Mouse (Mus musculus) gastrocnemius, postnatal 10 days (tissue): ENCODE data around the gene Gnb1l. TPM values are rescaled to one million over a fixed set of nuclear protein-coding genes. Genes with fewer than 3 reads are reported as not detected.
A peak's percentile ranks its signal among the peaks of the same experiment; 100 is the strongest.

Experiments used
- DNase-seq: peaks from one replicate; pipeline ENCODE4 v3.0.0; 2021; ENCODE audit warnings: mixed read lengths
- long read RNA-seq, 2 experiments: library from polyadenylated mRNA; stranded (forward); transcript quantifications; one replicate each; pipeline ENCODE4 v2.0.0; 2021
- total RNA-seq, 2 experiments: library from RNA; stranded (reverse); gene quantifications; 2 replicates each; pipeline ENCODE4 v1.2.3; 2021

Gene Gnb1l
- 1 to 10 TPM; 4.3 to 4.6 TPM for total RNA-seq
- long read RNA-seq, experiment 1, partial matches to known transcripts, result 1 of 8 reads
- long read RNA-seq, experiment 1, other reads (novel, unspliced or antisense), result 2 of 8 reads
- long read RNA-seq, experiment 2, partial matches to known transcripts, result 0 of 8 reads
- long read RNA-seq, experiment 2, other reads (novel, unspliced or antisense), result 3 of 8 reads

DNA sequence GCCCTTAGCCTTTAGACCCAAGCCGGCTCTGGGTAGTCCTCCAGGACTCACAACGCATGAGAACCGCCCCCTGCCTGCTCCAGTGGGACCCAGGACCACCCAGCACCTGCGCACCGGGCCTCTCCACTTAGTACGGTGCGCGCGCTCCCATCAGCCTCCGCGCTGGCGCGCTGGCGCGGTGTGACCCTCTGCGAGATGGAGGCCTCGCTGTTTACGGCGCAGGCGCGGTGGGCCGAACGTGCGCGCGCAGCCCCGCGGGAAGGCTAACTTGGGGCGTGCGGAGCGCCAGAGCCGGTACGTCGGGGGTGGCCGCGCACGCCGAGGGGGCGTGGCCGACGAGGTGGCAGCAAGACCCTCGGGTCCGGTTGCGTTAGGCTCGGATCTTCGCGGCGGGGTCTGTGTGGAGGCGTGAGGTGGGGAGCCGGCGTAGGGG, at the start of gene Gnb1l, which contains the start of gene Rtl10:
Gnb1l (plus strand) TSS at position 156 of the 433 bp plus-strand sequence.
Rtl10 (plus strand) TSS at position 344 of the 433 bp plus-strand sequence.
- DNase-seq, result peak; percentile 98

- no peak for DNase-seq
Measured at GRCm38 (mm10) chr16:18449005-18449404, 49.5 kb upstream of the Gnb1l start.

DNA sequence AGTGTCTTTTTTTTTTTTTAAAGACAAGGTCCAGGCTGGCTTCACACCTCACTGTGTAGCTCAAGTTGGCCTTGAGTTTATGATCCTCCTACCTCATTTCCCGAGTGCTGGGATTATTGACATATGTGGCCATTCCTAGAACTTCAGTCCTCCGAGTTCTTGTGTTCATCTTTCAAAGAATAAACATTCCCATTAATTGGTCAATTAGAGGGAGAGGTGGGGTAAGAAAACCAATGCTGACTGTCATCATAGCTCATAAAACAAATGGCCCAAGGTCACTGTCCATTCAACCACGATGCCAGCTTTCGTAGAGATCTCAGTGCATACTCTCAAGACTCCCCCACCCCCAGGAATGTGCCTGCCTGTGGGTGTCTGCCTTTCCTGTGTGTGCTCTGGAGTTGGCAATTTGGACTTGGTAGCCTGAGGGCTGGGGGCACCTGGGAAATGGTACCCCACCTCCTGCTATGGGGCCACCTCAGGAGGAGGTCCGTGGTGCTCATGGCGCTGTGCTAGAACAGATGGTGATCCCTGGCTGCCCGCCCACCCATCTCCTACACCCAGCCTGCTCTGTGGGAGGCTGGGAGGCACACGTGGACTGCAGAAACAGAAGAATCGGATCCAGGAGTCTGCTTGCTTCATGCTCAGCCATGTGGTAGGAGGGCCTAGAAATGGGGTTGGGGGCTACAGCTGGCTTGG, 46.9 kb upstream of the Gnb1l start:
- DNase-seq, result no peak

DNA sequence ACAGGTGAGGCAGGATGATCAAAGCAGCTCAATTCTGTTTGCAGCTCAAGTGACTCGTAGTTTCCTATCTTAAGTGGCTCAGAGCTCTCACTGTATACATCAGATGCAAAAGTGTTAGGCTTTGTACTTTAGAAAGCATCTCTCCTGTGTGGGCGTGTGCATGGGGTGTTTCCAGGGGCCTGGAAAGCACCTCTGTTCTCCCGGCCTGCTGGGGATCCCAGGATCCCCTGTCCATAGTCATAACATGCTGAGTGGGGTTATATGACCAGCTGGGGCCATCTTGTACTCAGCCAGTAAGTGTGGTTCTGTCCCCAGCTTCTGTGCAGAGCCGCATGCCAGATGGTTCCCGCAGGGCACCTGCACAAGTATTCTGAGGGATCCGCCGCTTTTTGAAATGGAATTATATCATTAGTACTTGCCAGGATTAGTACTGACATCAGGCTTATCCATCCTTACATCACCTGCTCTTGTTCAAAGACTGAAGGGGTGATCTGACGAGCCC, 46.1 kb upstream of the Gnb1l start:
- no peak for DNase-seq

GRCm38 (mm10) chr16:18453846-18454245, 44.7 kb upstream of the Gnb1l start:
- DNase-seq, result no peak

- no peak for DNase-seq
Measured at GRCm38 (mm10) chr16:18455407-18455806, 43.1 kb upstream of the Gnb1l start.

DNA sequence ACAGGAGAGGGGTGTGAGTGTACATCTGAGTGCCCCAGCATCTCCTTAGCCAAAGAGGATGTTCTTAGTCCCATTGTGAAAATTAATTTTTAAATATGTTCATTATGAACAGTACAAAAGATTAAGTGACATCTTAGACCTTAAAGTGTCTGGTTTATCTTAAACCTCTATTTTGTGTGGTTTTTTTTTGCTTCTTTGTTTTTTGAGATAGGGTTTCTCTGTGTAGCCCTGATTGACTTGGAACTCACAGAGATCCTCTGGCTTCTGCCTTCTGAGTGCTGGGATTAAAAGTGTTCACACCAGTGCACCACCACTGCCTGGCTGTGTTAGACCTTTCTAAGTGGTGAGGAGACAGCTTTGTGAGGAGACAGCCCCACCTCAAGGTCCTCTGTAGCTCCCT, 39.9 kb upstream of the Gnb1l start:
- no peak for DNase-seq

DNA sequence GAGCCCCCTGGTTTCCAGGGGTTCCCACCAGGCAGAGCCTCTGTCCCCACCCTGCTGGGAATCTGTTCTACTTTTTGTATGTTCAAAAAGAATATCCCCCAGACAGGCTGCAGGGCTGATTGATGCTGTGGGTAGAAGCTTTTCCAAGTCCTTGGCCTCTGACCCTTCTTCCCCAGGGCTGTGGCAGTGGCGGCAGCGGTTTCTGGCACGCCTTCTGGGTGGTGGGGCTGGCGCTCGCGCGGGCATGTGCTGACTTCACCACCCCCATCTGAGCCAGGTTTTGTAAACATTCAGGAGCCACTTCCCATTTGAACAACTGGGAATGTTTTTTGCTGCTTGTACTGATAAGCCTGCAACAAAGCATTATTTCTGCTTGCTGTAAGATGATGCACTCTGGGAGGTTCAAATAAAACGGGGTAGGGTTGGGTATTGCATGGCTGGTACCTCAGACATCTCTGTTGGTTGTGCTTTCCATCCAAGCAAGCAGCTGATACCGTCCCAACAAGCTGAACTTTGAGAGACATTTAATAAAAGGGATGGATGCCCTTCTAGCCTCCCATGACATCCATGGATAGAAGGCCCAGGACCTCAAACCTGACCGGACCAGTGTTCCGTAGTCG, 39.1 kb upstream of the Gnb1l start:
- DNase-seq, result no peak

DNA sequence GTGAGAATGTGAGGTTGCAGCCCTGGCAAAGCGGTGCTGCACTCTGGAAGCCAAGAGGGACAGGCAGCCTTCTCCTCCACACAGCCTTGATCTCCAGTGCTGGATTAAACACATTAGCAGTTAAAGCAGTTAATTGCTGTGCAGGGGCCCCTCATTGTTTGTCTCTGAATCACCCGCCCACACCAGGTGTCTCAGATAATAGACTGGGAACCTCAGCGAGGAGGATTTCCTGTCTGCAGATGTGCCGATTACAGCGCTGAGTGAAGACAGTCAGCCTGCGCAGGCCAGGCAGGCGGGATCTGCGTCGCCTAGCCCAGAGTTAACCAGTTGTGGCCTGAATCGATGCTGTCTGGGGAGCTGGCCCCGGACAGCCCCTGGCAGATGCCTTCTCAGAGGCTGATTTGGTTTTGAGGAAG, 38.5 kb upstream of the Gnb1l start:
- peak; percentile 20 for DNase-seq

DNA sequence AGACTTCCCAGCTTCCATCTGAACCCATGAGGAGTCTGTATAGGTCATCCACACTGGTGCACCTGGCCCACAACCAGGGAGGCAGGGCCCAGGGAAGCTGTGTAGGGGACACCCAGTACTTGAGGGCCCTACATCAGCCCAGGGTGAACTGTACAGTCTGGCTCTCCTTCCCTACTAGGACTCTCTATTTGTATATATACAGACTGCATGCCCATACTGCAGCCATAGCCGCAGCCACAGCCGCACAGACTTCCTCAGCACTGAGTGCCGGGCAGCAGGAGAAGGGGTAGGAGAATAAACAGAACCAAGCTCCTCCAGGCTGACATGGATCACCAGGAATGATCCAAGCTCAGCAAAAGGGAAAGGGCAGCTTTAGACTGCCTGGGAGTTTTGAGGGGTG, 37.7 kb upstream of the Gnb1l start:
- no peak for DNase-seq

- DNase-seq, result no peak
Measured at GRCm38 (mm10) chr16:18462031-18462430, 36.5 kb upstream of the Gnb1l start.

DNA sequence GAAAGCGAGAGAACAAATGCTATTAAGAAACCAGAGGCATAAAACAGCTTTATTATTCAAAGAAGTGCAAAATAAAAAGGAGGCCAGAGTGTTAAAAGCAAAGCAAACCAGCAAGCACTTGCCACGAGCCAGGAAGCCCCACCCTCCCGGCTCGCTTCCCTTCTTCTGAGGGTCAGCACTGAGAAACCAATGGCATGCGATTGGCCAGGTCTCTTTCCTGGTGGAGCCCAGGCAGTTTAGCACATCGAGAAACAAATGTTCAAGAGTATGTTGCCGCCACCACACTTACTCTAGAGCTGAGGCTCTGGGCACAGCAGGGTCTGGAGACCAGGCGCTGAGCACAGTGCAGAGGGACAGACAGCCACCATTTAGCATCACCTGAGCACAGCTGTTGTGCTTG, 35.9 kb upstream of the Gnb1l start:
- DNase-seq, result no peak

GRCm38 (mm10) chr16:18464271-18464670, 34.2 kb upstream of the Gnb1l start:
- DNase-seq, result peak; percentile 40

DNA sequence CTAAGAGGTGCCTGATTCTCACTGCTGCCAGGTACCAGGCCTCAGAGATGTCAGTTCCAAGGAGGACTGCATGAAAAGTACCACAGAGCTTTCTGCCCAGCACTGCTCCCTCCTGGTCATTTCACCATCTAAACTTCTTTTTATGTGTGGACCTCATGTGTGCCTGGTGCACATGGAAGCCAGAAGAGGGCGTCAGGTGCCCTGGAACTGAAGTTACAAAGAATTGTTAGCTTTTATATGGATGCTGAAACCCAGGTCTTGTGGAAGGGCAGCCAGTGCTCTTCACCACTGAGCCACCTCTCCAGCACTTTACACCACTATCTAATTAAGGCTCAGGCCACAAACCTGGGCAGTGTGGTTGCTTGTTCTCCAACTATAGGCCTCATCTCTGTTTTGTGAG, 27.7 kb upstream of the Gnb1l start:
- DNase-seq, result no peak

GRCm38 (mm10) chr16:18471381-18471955, 27.0 kb upstream of the Gnb1l start:
- no peak for DNase-seq

DNA sequence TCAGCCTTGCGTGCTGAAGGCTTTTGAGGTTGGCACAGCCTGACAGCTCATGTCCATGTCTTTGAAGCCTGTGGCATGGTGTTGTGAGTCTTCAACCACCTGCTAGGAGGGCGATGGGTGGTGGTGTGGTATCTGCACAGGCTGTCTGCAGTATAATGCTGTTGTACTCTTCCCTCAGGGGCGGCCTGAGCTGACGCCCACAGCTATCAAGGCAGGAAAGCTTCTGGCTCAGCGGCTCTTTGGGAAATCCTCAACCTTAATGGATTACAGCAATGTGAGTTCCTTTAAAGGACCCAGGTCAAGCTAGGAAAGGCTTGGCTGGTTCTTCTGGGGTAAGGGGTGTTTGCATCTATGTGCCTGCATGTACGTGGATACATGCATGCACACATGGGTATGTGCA, 26.5 kb upstream of the Gnb1l start:
- DNase-seq, result no peak

- DNase-seq, result no peak
Measured at GRCm38 (mm10) chr16:18472416-18472815, 26.1 kb upstream of the Gnb1l start.

- no peak for DNase-seq
Measured at GRCm38 (mm10) chr16:18472976-18473375, 25.5 kb upstream of the Gnb1l start.

DNA sequence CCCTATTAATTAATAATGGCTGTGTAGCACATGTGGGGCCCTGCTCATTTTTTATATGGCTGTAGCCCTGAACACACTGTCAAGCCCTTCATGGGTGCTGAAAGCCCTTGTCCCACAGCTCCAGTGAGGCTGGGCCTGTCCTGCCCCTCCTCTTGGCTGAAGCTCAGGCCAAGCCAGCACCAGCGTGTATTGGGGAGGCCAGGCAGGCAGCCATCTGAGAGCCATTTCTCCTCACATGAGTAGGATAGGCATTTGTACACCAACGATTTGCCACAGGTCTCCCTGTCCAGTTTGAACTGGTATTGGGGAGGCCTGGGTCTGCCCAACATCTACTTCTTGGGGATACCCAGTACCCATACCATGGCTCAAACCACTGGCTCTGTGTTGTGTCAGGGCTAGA, 24.5 kb upstream of the Gnb1l start:
- DNase-seq, result no peak

- no peak for DNase-seq
Measured at GRCm38 (mm10) chr16:18477996-18478395, 20.5 kb upstream of the Gnb1l start.

DNA sequence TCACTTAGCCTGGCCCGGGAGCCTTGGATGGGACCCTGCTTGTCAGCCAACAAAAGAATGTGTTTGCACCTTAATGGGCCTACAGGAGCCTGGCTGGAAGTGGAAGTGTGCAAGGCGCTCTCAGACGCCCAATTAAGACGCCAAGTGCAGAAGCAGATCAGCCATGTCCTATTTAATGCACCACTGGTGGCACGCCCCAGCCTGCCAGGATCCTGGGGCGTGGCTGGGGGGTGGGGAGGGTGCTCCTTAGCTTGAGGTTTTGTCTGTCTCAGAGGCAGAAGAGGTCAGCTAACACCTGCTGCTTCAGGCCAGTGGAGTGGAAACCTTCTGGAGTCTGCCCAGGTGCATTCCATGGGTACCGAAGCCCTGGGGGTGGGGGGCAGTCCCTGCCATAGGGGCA, 18.8 kb upstream of the Gnb1l start:
- DNase-seq, result no peak

- no peak for DNase-seq
Measured at GRCm38 (mm10) chr16:18480933-18481485, 17.5 kb upstream of the Gnb1l start.

GRCm38 (mm10) chr16:18482431-18482830, 16.1 kb upstream of the Gnb1l start:
- no peak for DNase-seq
